Mouse (Mus musculus) spleen, adult 2 months (tissue): ENCODE results near the gene Bzw2. TPM values are rescaled to one million over a fixed set of nuclear protein-coding genes. Genes with fewer than 3 reads are reported as not detected.

Source experiments
- DNase-seq, 2 experiments: peaks; one replicate each; pipeline versions ENCODE4 v3.0.0 to v3.0.0-alpha.2; 2012 to 2021; ENCODE audit warnings: low spot score in 2 of 2, low read depth in 1 of 2
- H3K27ac ChIP-seq: fragments of 200-500 bp; 2 replicates; pipeline ENCODE4 v1.5.1; 2012; ENCODE audit warnings: low read length, inconsistent platforms; ENCODE audit not compliant: insufficient read depth
- H3K27me3 ChIP-seq: fragments of 200-500 bp; 2 replicates; pipeline ENCODE4 v1.6.1; 2012; ENCODE audit warnings: mild to moderate bottlenecking, moderate library complexity, low read length, inconsistent platforms; ENCODE audit not compliant: control insufficient read depth, insufficient read depth
- H3K36me3 ChIP-seq: fragments of 200-500 bp; 2 replicates; pipeline ENCODE4 v1.6.1; 2012; ENCODE audit warnings: mild to moderate bottlenecking, low read length, inconsistent platforms; ENCODE audit not compliant: control insufficient read depth, insufficient read depth
- H3K4me1 ChIP-seq: fragments of 200-500 bp; 2 replicates; pipeline ENCODE4 v1.6.1; 2011; ENCODE audit warnings: inconsistent platforms; ENCODE audit not compliant: control insufficient read depth, insufficient read depth, insufficient read length
- H3K4me3 ChIP-seq: fragments of 200-500 bp; 2 replicates; pipeline ENCODE4 v1.5.1; 2011; ENCODE audit warnings: mild to moderate bottlenecking, inconsistent platforms; ENCODE audit not compliant: insufficient read depth, insufficient read length; ENCODE audit errors: extremely low read depth
- CTCF ChIP-seq: fragments of 200-500 bp; IDR thresholded peaks from 2 replicates; pipeline ENCODE4 v1.5.1; 2011; ENCODE audit warnings: mild to moderate bottlenecking, inconsistent platforms; ENCODE audit not compliant: insufficient read depth, insufficient read length, insufficient replicate concordance; ENCODE audit errors: extremely low read depth
- POLR2A ChIP-seq: fragments of 200-500 bp; IDR thresholded peaks from 2 replicates; pipeline ENCODE4 v1.6.1; 2011; ENCODE audit warnings: low read depth, low read length, inconsistent platforms
- WGBS: fragments of 180-500 bp; shearing (Covaris S2); methylation state at CpG from one replicate; pipeline ENCODE4 v1.1.7; 2018; 5-methylcytosine and 5-hydroxymethylcytosine counted together
- polyA plus RNA-seq: library from polyadenylated mRNA; depleted of rRNA; stranded (reverse); fragments of >200 nt; gene quantifications from 2 replicates; pipeline ENCODE4 v1.2.3, GENCODE M21; 2012

Bzw2 gene
- polyA plus RNA-seq, 1 experiment, result 12.1 TPM

- H3K27ac ChIP-seq, result no peak overlapping the region
- WGBS, result 91% methylated on average over 5 of the region's 5 CpGs
- no peak for DNase-seq
These were observed 31.8 kb downstream of the Bzw2 start for GRCm38 (mm10) chr12:36126049-36126448.

GRCm38 (mm10) chr12:36119244-36119643 is 38.6 kb downstream of the Bzw2 start:
- H3K4me1 ChIP-seq, result no peaks in the 10 kb centered on the region
- H3K27me3 ChIP-seq, result no peaks in the 10 kb centered on the region
- H3K27ac ChIP-seq, result no peak overlapping the region
- H3K36me3 ChIP-seq, result peaks cover 6% of the 10 kb centered on the region
- TF ChIP-seq POLR2A (no peak), CTCF (no peak)
- WGBS, result 87% methylated on average over 3 of the region's 3 CpGs
- no peak for DNase-seq
- H3K4me3 ChIP-seq, result no peak overlapping the region

More at GRCm38 (mm10) chr12:36126049-36126448, 31.8 kb downstream of the Bzw2 start:
- Histone ChIP-seq H3K4me3 (no peak overlapping the region), H3K27me3 (no peaks in the 10 kb centered on the region), H3K36me3 (peaks cover 9% of the 10 kb centered on the region), H3K4me1 (no peaks in the 10 kb centered on the region)
- no peak for TF ChIP-seq POLR2A
- TF ChIP-seq CTCF, result no peak

GRCm38 (mm10) chr12:36117161-36117560 is 40.7 kb downstream of the Bzw2 start:
- 84% methylated on average over 6 of the region's 6 CpGs for WGBS

GRCm38 (mm10) chr12:36112081-36112480 is 45.8 kb downstream of the Bzw2 start:
- TF ChIP-seq POLR2A (no peak), CTCF (no peak)
- H3K27me3 ChIP-seq, result no peaks in the 10 kb centered on the region
- H3K4me3 ChIP-seq, result no peak overlapping the region
- DNase-seq, result no peak
- H3K36me3 ChIP-seq, result peaks cover 18% of the 10 kb centered on the region
- WGBS, result 87% methylated on average over 3 of the region's 3 CpGs
- no peaks in the 10 kb centered on the region for H3K4me1 ChIP-seq
- no peak overlapping the region for H3K27ac ChIP-seq

More at GRCm38 (mm10) chr12:36117161-36117560, 40.7 kb downstream of the Bzw2 start:
- DNase-seq, result no peak
- Histone ChIP-seq H3K27ac (no peak overlapping the region), H3K4me1 (no peaks in the 10 kb centered on the region), H3K36me3 (peaks cover 6% of the 10 kb centered on the region), H3K27me3 (no peaks in the 10 kb centered on the region), H3K4me3 (no peak overlapping the region)
- no peak for TF ChIP-seq POLR2A
- TF ChIP-seq CTCF, result no peak

- no peak for TF ChIP-seq POLR2A
- TF ChIP-seq CTCF, result no peak
- Histone ChIP-seq H3K4me3 (no peak overlapping the region), H3K4me1 (no peaks in the 10 kb centered on the region), H3K27ac (no peak overlapping the region), H3K27me3 (no peaks in the 10 kb centered on the region), H3K36me3 (peaks cover 19% of the 10 kb centered on the region)
- 96% methylated on average over 5 of the region's 5 CpGs for WGBS
- no peak for DNase-seq
These were observed 46.8 kb downstream of the Bzw2 start for GRCm38 (mm10) chr12:36111110-36111509.

- Histone ChIP-seq H3K27ac (no peak overlapping the region), H3K4me1 (no peaks in the 10 kb centered on the region), H3K27me3 (no peaks in the 10 kb centered on the region), H3K36me3 (peaks cover 19% of the 10 kb centered on the region), H3K4me3 (no peak overlapping the region)
- no peak for DNase-seq
- TF ChIP-seq POLR2A, result no peak
- TF ChIP-seq CTCF, result no peak
- WGBS, result 88% methylated on average over 5 of the region's 5 CpGs
These were observed 47.4 kb downstream of the Bzw2 start for GRCm38 (mm10) chr12:36110457-36110856.

GRCm38 (mm10) chr12:36108442-36108841 is 49.4 kb downstream of the Bzw2 start:
- DNase-seq, result no peak
- Histone ChIP-seq H3K27me3 (no peaks in the 10 kb centered on the region), H3K4me3 (no peak overlapping the region), H3K36me3 (peaks cover 20% of the 10 kb centered on the region), H3K4me1 (no peaks in the 10 kb centered on the region), H3K27ac (no peak overlapping the region)
- TF ChIP-seq CTCF (no peak), POLR2A (no peak)
- WGBS, result 93% methylated on average over 5 of the region's 5 CpGs
